Mouse (Mus musculus) intestine, embryonic 14.5 days (tissue): ENCODE results near the gene 9230112D13Rik. TPM values are rescaled to one million over a fixed set of nuclear protein-coding genes. Genes with fewer than 3 reads are reported as not detected.
A peak's percentile ranks its signal among the peaks of the same experiment; 100 is the strongest.

Experiments
- ATAC-seq: fragments of 200-750 bp; cut with Nextera tagmentation; replicated peaks from 2 replicates; pipeline ENCODE4 v1.8.0; 2017; ENCODE audit warnings: low read depth, moderate number of reproducible peaks, moderate TSS enrichment, moderate library complexity; ENCODE audit not compliant: low FRiP score, low TSS enrichment
- DNase-seq: peaks from one replicate; pipeline ENCODE4 v3.0.0-alpha.2; 2018; ENCODE audit warnings: low spot score
- H3K27ac ChIP-seq: fragments of 300-500 bp; sonication (generic); 2 replicates; pipeline ENCODE4 v1.5.1; 2014; ENCODE audit warnings: low read depth, mild to moderate bottlenecking, control low read depth
- H3K27me3 ChIP-seq: fragments of 300-500 bp; sonication (generic); replicated peaks from 2 replicates; pipeline ENCODE4 v1.6.1; 2014; ENCODE audit warnings: low read length, control low read depth; ENCODE audit not compliant: control insufficient read depth, insufficient read depth
- H3K36me3 ChIP-seq: fragments of 300-500 bp; sonication (generic); 2 replicates; pipeline ENCODE4 v1.6.1; 2014; ENCODE audit warnings: low read length, control low read depth; ENCODE audit not compliant: control insufficient read depth, insufficient read depth
- H3K4me1 ChIP-seq: fragments of 300-500 bp; sonication (generic); replicated peaks from 2 replicates; pipeline ENCODE4 v1.6.1; 2014; ENCODE audit warnings: low read length, control low read depth, mixed read lengths; ENCODE audit not compliant: control insufficient read depth, insufficient read depth
- H3K4me2 ChIP-seq: fragments of 300-500 bp; sonication (generic); 2 replicates; pipeline ENCODE4 v1.6.1; 2014; ENCODE audit warnings: low read length
- H3K4me3 ChIP-seq: fragments of 300-500 bp; sonication (generic); 2 replicates; pipeline ENCODE4 v1.5.1; 2014; ENCODE audit warnings: low read depth, low read length, control low read depth, mixed read lengths
- H3K9ac ChIP-seq: fragments of 300-500 bp; sonication (generic); 2 replicates; pipeline ENCODE4 v1.6.1; 2014; ENCODE audit warnings: mild to moderate bottlenecking, low read length
- H3K9me3 ChIP-seq: fragments of 300-500 bp; sonication (generic); 2 replicates; pipeline ENCODE4 v1.6.1; 2016; ENCODE audit warnings: low read length, control low read depth; ENCODE audit not compliant: control insufficient read depth
- WGBS: fragments of 180-500 bp; shearing (Covaris S2); extraction: QIAGEN DNeasy Blood & Tissue Kit; methylation state at CpG from one replicate; pipeline ENCODE4 v1.1.7; 2014; 5-methylcytosine and 5-hydroxymethylcytosine counted together
- polyA plus RNA-seq: library from polyadenylated mRNA; unstranded; fragments of >200 nt; fragmentation: Nextera tagmentation; extraction: Ambion mirVana; gene quantifications from 2 replicates; pipeline ENCODE4 v1.2.1, GENCODE M21; 2014

The 9230112D13Rik gene
- polyA plus RNA-seq, result not detected in 2 replicates

GRCm38 (mm10) chr14:34522701-34523100 is at the start of gene 9230112D13Rik:
Gene 9230112D13Rik (minus strand): TSS chr14:34522801.
- Histone ChIP-seq H3K4me1 (no peaks in the 10 kb centered on the region), H3K4me3 (no peak within 1 kb of the TSS), H3K4me2 (no peak within 1 kb of the TSS), H3K27me3 (no peaks in the 10 kb centered on the region), H3K9ac (no peak within 1 kb of the TSS), H3K36me3 (no peaks in the 10 kb centered on the region), H3K9me3 (no peaks in the 10 kb centered on the region), H3K27ac (no peak within 1 kb of the TSS)
- 80% methylated on average over 8 of the region's 8 CpGs for WGBS
- DNase-seq (no peak), ATAC-seq (no peak)

GRCm38 (mm10) chr14:34571610-34572387 is 49.2 kb upstream of the 9230112D13Rik start:
- Histone ChIP-seq H3K27ac (no peak overlapping the region), H3K4me3 (no peak overlapping the region), H3K36me3 (no peaks in the 10 kb centered on the region), H3K27me3 (no peaks in the 10 kb centered on the region), H3K9me3 (no peaks in the 10 kb centered on the region), H3K4me1 (peaks cover 7% of the 10 kb centered on the region; the same call in 1 of the 2 replicates), H3K9ac (no peak overlapping the region), H3K4me2 (no peak overlapping the region)
- WGBS, result 90% methylated on average over 17 of the region's 17 CpGs
- ATAC-seq (no peak), DNase-seq (no peak)

GRCm38 (mm10) chr14:34570903-34571302 is 48.3 kb upstream of the 9230112D13Rik start:
- H3K27me3 ChIP-seq, result no peaks in the 10 kb centered on the region
- H3K9me3 ChIP-seq, result no peaks in the 10 kb centered on the region
- ATAC-seq (no peak), DNase-seq (no peak)
- H3K9ac ChIP-seq, result no peak overlapping the region
- H3K36me3 ChIP-seq, result no peaks in the 10 kb centered on the region
- H3K4me3 ChIP-seq, result no peak overlapping the region
- no peak overlapping the region for H3K27ac ChIP-seq
- 80% methylated on average over 4 of the region's 4 CpGs for WGBS
- H3K4me1 ChIP-seq, result peaks cover 9% of the 10 kb centered on the region; the same call in 1 of the 2 replicates
- no peak overlapping the region for H3K4me2 ChIP-seq

- Histone ChIP-seq H3K4me2 (peak overlapping the region; percentile 56), H3K4me1 (peaks cover 14% of the 10 kb centered on the region; the same call in 1 of the 2 replicates), H3K4me3 (peak overlapping the region; percentile 29; the same call in 1 of the 2 replicates), H3K9me3 (no peaks in the 10 kb centered on the region), H3K36me3 (no peaks in the 10 kb centered on the region), H3K9ac (no peak overlapping the region), H3K27ac (no peak overlapping the region), H3K27me3 (no peaks in the 10 kb centered on the region)
- ATAC-seq (peak; percentile 78), DNase-seq (peak; percentile 91)
- WGBS, result 2% methylated on average over 6 of the region's 6 CpGs
Measured at GRCm38 (mm10) chr14:34570294-34570693, 47.7 kb upstream of the 9230112D13Rik start.

GRCm38 (mm10) chr14:34569534-34570194 is 47.1 kb upstream of the 9230112D13Rik start:
- no peak overlapping the region for H3K27ac ChIP-seq
- peak overlapping the region; percentile 56 for H3K4me2 ChIP-seq
- H3K4me1 ChIP-seq, result peaks cover 14% of the 10 kb centered on the region; the same call in 1 of the 2 replicates
- no peaks in the 10 kb centered on the region for H3K36me3 ChIP-seq
- WGBS, result 24% methylated on average over 27 of the region's 27 CpGs
- ATAC-seq, result no peak
- DNase-seq, result no peak
- peak overlapping the region; percentile 29 for H3K4me3 ChIP-seq
- peak overlapping the region; percentile 32; the same call in 1 of the 2 replicates for H3K9ac ChIP-seq
- no peaks in the 10 kb centered on the region for H3K9me3 ChIP-seq
- H3K27me3 ChIP-seq, result no peaks in the 10 kb centered on the region

- H3K4me1 ChIP-seq, result peaks cover 14% of the 10 kb centered on the region; the same call in 1 of the 2 replicates
- H3K4me3 ChIP-seq, result no peak overlapping the region
- ATAC-seq (no peak), DNase-seq (no peak)
- H3K36me3 ChIP-seq, result no peaks in the 10 kb centered on the region
- H3K9ac ChIP-seq, result no peak overlapping the region
- 86% methylated on average over 4 of the region's 4 CpGs for WGBS
- H3K27me3 ChIP-seq, result no peaks in the 10 kb centered on the region
- H3K4me2 ChIP-seq, result no peak overlapping the region
- no peaks in the 10 kb centered on the region for H3K9me3 ChIP-seq
- H3K27ac ChIP-seq, result no peak overlapping the region
Measured at GRCm38 (mm10) chr14:34568626-34569025, 46.0 kb upstream of the 9230112D13Rik start.

GRCm38 (mm10) chr14:34567697-34568096 is 45.1 kb upstream of the 9230112D13Rik start:
- H3K4me2 ChIP-seq, result no peak overlapping the region
- no peak for ATAC-seq
- H3K36me3 ChIP-seq, result no peaks in the 10 kb centered on the region
- WGBS, result 53% methylated on average over 5 of the region's 5 CpGs
- no peak overlapping the region for H3K9ac ChIP-seq
- no peak overlapping the region for H3K4me3 ChIP-seq
- H3K9me3 ChIP-seq, result no peaks in the 10 kb centered on the region
- peaks cover 11% of the 10 kb centered on the region; the same call in 1 of the 2 replicates for H3K4me1 ChIP-seq
- no peaks in the 10 kb centered on the region for H3K27me3 ChIP-seq
- no peak overlapping the region for H3K27ac ChIP-seq
- DNase-seq, result no peak

GRCm38 (mm10) chr14:34566530-34566929 is 43.9 kb upstream of the 9230112D13Rik start:
- WGBS, result 95% methylated on average over 7 of the region's 7 CpGs
- no peak overlapping the region for H3K4me3 ChIP-seq
- H3K27me3 ChIP-seq, result no peaks in the 10 kb centered on the region
- no peak overlapping the region for H3K27ac ChIP-seq
- H3K4me2 ChIP-seq, result no peak overlapping the region
- no peak for DNase-seq
- H3K9me3 ChIP-seq, result no peaks in the 10 kb centered on the region
- no peak overlapping the region for H3K9ac ChIP-seq
- H3K4me1 ChIP-seq, result peaks cover 11% of the 10 kb centered on the region; the same call in 1 of the 2 replicates
- ATAC-seq, result no peak
- H3K36me3 ChIP-seq, result no peaks in the 10 kb centered on the region
